Mouse (Mus musculus) lung, adult 2 months (tissue): ENCODE measurements around the gene Atp6v1g1.

ENCODE experiments used
- CTCF ChIP-seq: fragments of 200-500 bp; IDR thresholded peaks from 2 replicates; pipeline ENCODE4 v1.5.1; 2011; ENCODE audit warnings: mild to moderate bottlenecking, low read length, control low read depth; ENCODE audit not compliant: insufficient read depth
- POLR2A ChIP-seq: fragments of 200-500 bp; IDR thresholded peaks from 2 replicates; pipeline ENCODE4 v1.6.1; 2011; ENCODE audit warnings: low read depth, mild to moderate bottlenecking, control low read depth, low read length, borderline replicate concordance; ENCODE audit errors: extremely low read depth

DNA sequence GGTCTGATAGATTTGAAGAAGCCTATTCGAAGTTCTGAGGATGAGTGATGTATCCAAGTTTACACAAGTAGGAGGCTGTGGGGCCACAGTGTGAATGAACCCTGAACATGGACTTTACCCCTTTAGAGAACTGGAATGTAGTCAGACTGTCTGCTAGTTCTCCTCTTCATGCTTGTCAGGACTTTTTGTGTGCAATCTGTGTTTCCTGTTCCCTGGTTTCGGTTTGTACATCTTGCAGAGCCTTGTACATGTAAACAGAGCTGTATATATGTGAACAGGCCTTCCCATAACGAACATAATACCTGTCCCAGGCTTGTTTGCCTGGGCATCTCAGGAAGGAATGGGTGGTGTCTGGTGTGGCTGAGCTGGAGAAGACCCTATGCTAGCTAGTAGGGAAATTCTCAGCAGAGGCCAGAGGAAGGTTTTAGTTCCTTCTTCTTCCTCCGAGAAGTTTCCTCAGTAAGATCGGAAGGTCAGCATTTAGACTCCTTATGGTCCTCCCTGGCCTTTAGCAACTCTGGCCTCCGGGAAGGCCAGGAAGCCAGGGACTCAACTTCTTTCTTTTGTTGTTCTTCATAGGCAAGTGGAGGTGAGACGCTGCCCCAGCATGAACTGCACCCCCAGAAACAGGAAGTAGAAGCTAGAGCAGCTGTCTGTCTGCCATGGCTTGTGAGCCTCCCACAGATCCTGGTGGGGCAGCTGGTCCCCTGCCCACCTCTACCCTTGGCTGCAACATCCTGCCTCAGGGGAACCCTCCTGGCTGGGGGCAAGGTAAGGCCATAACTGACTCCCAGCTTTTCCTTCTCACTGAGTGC is 17.5 kb downstream of the Atp6v1g1 start:
- TF ChIP-seq POLR2A (no peak), CTCF (no peak)
